Mouse (Mus musculus) limb, embryonic 13.5 days (tissue): ENCODE data around the gene Def6. TPM values are rescaled to one million over a fixed set of nuclear protein-coding genes. Genes with fewer than 3 reads are reported as not detected.

ENCODE experiments used
- ATAC-seq: fragments of 200-750 bp; cut with Nextera tagmentation; 2 replicates; pipeline ENCODE4 v1.8.0; 2017; ENCODE audit warnings: low read depth, moderate number of reproducible peaks, moderate TSS enrichment; ENCODE audit not compliant: low FRiP score
- H3K27ac ChIP-seq: fragments of 300-500 bp; sonication (generic); 2 replicates; pipeline ENCODE4 v1.5.1; 2015; ENCODE audit warnings: inconsistent platforms, mild to moderate bottlenecking, moderate library complexity
- H3K27me3 ChIP-seq: fragments of 300-500 bp; sonication (generic); 2 replicates; pipeline ENCODE4 v1.6.1; 2015; ENCODE audit warnings: mild to moderate bottlenecking, inconsistent platforms
- H3K36me3 ChIP-seq: fragments of 300-500 bp; sonication (generic); 2 replicates; pipeline ENCODE4 v1.6.1; 2015; ENCODE audit warnings: inconsistent platforms, mild to moderate bottlenecking, moderate library complexity
- H3K4me1 ChIP-seq: fragments of 300-500 bp; sonication (generic); 2 replicates; pipeline ENCODE4 v1.6.1; 2015; ENCODE audit warnings: inconsistent platforms
- H3K4me2 ChIP-seq: fragments of 300-500 bp; sonication (generic); replicated peaks from 2 replicates; pipeline ENCODE4 v1.6.1; 2015; ENCODE audit warnings: inconsistent platforms, mild to moderate bottlenecking, moderate library complexity
- H3K4me3 ChIP-seq: fragments of 300-500 bp; sonication (generic); 2 replicates; pipeline ENCODE4 v1.5.1; 2015; ENCODE audit warnings: moderate library complexity, mild to moderate bottlenecking, inconsistent platforms
- H3K9ac ChIP-seq: fragments of 300-500 bp; sonication (generic); 2 replicates; pipeline ENCODE4 v1.6.1; 2015; ENCODE audit warnings: mild to moderate bottlenecking, inconsistent platforms
- H3K9me3 ChIP-seq: fragments of 300-500 bp; sonication (generic); 2 replicates; pipeline ENCODE4 v1.6.1; 2016; ENCODE audit warnings: inconsistent platforms
- WGBS: fragments of 180-500 bp; shearing (Covaris S2); methylation state at CpG from one replicate; pipeline ENCODE4 v1.1.7; 2015; 5-methylcytosine and 5-hydroxymethylcytosine counted together
- polyA plus RNA-seq: library from polyadenylated mRNA; unstranded; fragments of >200 nt; fragmentation: Nextera tagmentation; extraction: Ambion mirVana; gene quantifications from 2 replicates; pipeline ENCODE4 v1.2.1, GENCODE M21; 2015

The Def6 gene
- 10.8 and 12.1 TPM in 2 replicates for polyA plus RNA-seq

DNA sequence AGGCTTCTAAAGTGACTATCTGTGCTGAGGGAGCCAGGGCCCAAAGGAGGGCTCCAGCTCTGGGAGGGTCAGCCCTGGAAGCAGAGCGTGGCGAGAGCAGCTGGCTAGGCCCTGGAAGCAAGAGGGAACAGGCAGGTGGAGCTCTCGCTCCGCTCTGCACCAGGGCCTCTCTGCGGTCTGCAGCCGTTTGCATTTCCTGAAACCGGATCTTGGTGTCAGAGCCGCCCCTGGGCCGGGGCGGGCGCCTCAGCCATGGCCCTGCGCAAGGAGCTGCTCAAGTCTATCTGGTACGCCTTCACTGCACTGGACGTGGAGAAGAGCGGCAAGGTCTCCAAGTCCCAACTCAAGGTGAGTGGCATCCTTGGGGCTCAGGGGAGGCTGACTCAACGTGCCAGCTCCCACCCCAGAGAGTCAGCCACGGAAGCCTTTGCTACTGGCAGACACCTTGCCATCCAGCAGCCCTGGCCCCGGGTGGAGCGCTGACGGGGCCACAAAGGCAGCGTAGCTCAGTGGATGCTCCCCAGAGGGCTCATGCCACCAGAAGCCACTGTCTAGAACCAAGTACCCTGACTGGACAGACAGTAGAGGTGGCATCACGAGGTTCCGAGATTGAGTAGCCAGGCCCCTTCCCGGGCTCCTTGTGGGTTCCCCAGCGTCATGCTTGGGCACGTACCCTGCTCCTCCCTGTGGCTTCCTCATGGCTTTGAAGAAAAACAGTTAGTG, at the start of gene Def6:
TSS of gene Def6 (plus strand) at position 188 of the 723 bp plus-strand sequence.
- 19% methylated on average over 26 of the region's 26 CpGs for WGBS

DNA sequence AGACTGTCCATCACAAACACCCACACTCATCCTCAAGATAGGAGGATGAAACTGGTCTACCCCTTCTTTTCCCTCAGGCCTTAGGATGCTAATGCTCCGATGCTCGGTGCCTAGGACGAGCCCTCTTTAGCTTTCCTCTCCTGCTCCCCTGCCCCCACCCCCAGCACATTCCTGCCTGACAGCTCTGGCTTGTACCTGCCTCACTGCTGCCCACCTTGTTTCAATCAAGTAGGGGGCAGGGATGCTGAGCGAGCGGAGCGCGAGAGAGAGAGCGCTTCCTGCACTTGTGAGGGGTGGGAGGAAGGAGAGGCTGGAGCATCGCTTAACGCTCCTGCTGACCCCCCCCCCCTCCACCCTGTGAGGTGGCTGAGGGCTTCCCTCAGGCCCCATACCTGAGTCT, 47.2 kb upstream of the Def6 start:
- Histone ChIP-seq H3K9ac (no peak overlapping the region), H3K36me3 (peaks cover 73% of the 10 kb centered on the region), H3K27ac (peak overlapping the region; percentile 22; the same call in 1 of the 2 replicates), H3K4me3 (no peak overlapping the region), H3K27me3 (0 out of 2 replicates have a peak, but pooled peaks cover 6% of the 10 kb centered on the region), H3K9me3 (no peaks in the 10 kb centered on the region), H3K4me1 (peaks cover 54% of the 10 kb centered on the region), H3K4me2 (peak overlapping the region; percentile 36)
- peak; percentile 8; the same call in 1 of the 2 replicates for ATAC-seq
- WGBS: 6% methylated on average over 10 of the region's 10 CpGs

More for the DNA sequence above, at the start of gene Def6:
- peaks cover 29% of the 10 kb centered on the region for H3K4me1 ChIP-seq
- peak within 1 kb of the TSS; percentile 72 for H3K9ac ChIP-seq
- peaks cover 22% of the 10 kb centered on the region for H3K36me3 ChIP-seq
- H3K4me3 ChIP-seq: peak within 1 kb of the TSS; percentile 46
- peak; percentile 90 for ATAC-seq
- H3K9me3 ChIP-seq: no peaks in the 10 kb centered on the region
- H3K27me3 ChIP-seq: no peaks in the 10 kb centered on the region
- H3K4me2 ChIP-seq: peak within 1 kb of the TSS; percentile 75
- peak within 1 kb of the TSS; percentile 87 for H3K27ac ChIP-seq

DNA sequence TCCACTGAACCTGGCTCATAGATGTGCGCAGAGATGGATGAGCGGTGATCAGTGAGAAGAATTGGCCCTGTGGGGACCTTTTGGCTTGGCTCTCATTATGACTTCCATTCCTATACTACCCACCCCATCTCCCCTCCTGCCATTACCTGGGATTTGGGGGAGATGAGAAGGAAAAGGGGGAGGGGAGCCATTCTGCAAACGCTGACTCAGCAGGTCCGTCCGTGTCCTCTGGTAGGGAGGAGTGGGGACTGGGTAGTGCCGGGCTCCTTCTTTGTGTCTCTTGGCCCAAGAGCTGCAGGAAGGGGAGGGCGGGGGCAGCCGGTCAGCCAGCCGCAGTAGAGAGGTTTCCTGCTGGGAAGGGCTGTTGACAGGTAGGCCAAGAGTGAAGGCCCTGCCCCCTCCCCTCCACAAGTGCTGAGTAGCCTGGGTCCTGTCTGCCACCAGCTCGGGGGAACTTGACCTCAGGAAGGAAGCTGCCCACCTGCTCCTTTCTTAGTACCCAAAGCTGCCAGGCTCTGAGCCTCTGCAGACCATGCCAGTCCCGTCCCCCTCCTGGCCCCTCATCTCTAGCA, 46.2 kb upstream of the Def6 start:
- Histone ChIP-seq H3K4me3 (no peak overlapping the region), H3K36me3 (peaks cover 73% of the 10 kb centered on the region), H3K4me1 (peaks cover 54% of the 10 kb centered on the region), H3K9me3 (no peaks in the 10 kb centered on the region), H3K9ac (no peak overlapping the region), H3K4me2 (no peak overlapping the region; the same call in 1 of the 2 replicates), H3K27me3 (0 out of 2 replicates have a peak, but pooled peaks cover 6% of the 10 kb centered on the region), H3K27ac (no peak overlapping the region)
- WGBS: 32% methylated on average over 10 of the region's 11 CpGs
- no peak for ATAC-seq

DNA sequence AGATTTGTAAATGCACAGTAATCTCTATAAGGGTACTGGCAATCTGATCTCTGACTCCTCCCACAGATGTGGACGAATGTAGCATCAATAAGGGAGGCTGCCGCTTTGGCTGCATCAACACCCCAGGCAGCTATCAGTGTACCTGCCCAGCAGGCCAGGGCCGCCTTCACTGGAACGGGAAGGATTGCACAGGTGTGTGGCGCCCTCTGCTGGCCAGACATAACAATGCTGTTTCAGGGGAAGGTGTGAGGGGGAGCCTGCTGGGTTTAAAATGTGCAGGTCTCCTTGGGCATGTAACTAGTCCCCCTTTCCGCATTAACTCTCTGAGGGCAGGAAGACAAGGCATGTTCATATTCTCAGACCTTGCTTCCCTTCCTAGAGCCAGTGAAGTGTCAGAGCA, 43.9 kb upstream of the Def6 start:
- H3K9ac ChIP-seq: no peak overlapping the region
- H3K9me3 ChIP-seq: no peaks in the 10 kb centered on the region
- peaks cover 35% of the 10 kb centered on the region for H3K4me1 ChIP-seq
- no peak overlapping the region for H3K4me2 ChIP-seq
- no peak for ATAC-seq
- H3K4me3 ChIP-seq: no peak overlapping the region
- 0 out of 2 replicates have a peak, but pooled peaks cover 6% of the 10 kb centered on the region for H3K27me3 ChIP-seq
- H3K27ac ChIP-seq: no peak overlapping the region
- WGBS: 13% methylated on average over 6 of the region's 6 CpGs
- peaks cover 80% of the 10 kb centered on the region for H3K36me3 ChIP-seq

DNA sequence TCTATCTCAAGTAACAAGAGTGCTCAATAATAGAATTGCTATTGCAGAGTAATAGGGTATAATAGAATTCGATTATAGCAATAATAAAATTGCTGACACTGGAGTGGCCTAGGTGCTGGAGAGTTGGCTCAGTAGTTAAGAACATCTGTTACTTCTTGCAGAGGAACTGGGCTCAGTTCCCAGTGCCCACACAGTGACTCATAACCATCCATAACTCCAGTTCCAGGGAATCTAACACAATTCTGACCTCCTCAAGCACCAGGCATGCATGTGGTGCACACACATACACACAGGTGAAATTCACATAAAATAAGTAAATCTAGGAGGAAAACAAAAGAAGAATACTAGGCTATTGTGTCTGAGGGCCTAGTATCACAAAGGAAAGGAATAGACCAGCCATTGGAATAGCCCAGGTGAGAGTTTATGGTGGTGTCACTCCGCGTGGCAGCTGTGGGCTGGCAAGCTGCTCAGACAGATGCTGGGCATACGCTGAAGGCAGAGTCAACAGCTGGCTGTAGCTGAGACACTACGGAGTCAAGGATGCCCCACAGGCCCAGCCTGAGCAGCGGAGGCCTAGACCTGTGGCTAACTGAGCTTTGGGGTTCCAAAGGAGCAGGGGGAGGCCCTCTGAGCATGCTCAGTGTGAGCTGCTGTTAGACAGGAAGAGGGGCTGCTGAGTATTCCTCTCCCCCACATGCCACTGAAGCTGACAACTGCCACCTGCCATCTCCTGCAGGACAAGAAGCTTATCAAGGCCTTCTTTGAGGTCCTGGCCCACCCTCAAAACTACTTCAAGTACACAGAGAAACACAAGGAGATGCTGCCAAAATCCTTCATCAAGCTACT, 36.9 kb upstream of the Def6 start:
- H3K4me2 ChIP-seq: no peak overlapping the region
- no peaks in the 10 kb centered on the region for H3K27me3 ChIP-seq
- H3K9me3 ChIP-seq: no peaks in the 10 kb centered on the region
- peaks cover 30% of the 10 kb centered on the region for H3K4me1 ChIP-seq
- no peak for ATAC-seq
- H3K36me3 ChIP-seq: peaks cover 55% of the 10 kb centered on the region
- no peak overlapping the region for H3K4me3 ChIP-seq
- WGBS: 77% methylated on average over 6 of the region's 6 CpGs
- H3K9ac ChIP-seq: no peak overlapping the region; the same call in 1 of the 2 replicates
- H3K27ac ChIP-seq: peak overlapping the region; percentile 22; the same call in 1 of the 2 replicates

DNA sequence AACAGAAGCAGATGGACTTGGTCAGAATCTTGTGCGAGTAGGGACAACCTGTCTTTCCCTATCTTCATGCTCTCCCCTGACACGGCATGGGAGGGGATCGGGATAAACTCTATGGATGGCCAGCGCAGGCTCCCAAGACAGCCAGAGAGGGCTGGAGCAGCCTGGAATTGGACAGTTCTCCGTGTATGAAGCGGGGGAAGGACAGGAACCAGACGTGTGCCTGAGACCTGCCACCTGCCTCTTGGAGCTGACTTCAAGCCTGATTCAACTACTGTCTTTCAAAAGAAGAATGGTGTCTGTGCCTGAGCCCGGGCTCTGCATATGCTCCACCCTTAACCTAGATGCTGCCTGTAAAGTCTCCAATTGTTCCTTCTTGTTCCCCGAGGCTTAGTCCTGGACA, 34.9 kb upstream of the Def6 start:
- Histone ChIP-seq H3K4me2 (no peak overlapping the region), H3K9me3 (no peaks in the 10 kb centered on the region), H3K9ac (peak overlapping the region; percentile 43; the same call in 1 of the 2 replicates), H3K27ac (no peak overlapping the region), H3K4me1 (peaks cover 41% of the 10 kb centered on the region), H3K27me3 (no peaks in the 10 kb centered on the region), H3K36me3 (peaks cover 35% of the 10 kb centered on the region), H3K4me3 (no peak overlapping the region)
- 63% methylated on average over 9 of the region's 9 CpGs for WGBS
- ATAC-seq: no peak

DNA sequence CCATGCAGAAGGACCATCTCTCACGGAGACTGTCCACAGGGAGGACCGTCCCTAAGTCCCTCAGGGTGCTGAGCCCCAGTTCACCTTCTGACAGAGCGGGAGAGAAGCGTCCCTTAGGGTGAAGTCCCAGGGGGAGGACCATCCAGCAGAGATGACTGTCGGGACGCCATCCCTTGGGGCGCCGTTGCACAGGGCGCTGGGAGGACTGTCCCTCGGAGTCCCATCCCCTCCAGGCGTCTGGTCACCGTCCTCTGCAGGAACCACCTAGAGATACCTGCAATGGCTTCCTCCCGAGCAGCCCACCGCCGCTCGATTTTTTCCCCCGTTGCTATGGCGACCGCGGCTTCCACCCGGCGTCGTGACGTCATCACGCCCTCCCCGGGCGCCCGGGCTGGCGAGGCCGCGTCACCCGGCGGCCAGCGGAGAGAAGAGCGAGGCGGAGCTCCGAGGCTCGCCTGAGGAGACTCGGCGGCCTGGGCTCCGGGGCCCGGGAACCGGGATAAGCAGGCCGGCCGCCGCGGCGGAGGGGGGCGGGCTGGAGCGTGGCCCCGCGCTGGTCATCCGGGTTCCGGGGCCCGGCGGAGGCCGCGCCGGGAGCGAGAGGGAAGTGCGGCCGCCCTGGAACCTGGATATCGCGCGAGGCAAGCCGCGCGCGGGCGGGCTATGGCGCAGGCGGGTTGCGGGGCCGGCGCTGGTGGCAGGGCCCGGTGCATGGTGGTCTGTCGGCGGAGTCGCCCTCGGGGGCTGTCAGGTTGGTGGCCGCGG, 30.6 kb upstream of the Def6 start, which contains the start of gene Zfp523:
TSS of gene Zfp523 (plus strand) at position 355 of the 765 bp plus-strand sequence.
- H3K4me1 ChIP-seq: peaks cover 60% of the 10 kb centered on the region
- H3K36me3 ChIP-seq: peaks cover 3% of the 10 kb centered on the region; the same call in 1 of the 2 replicates
- H3K27me3 ChIP-seq: no peaks in the 10 kb centered on the region
- H3K4me2 ChIP-seq: peak within 1 kb of the TSS; percentile 98
- peak within 1 kb of the TSS; percentile 76 for H3K4me3 ChIP-seq
- no peaks in the 10 kb centered on the region for H3K9me3 ChIP-seq
- WGBS: under 1% methylated on average over 67 of the region's 82 CpGs
- peak; percentile 86 for ATAC-seq
- peak within 1 kb of the TSS; percentile 95 for H3K9ac ChIP-seq
- peak within 1 kb of the TSS; percentile 94 for H3K27ac ChIP-seq

DNA sequence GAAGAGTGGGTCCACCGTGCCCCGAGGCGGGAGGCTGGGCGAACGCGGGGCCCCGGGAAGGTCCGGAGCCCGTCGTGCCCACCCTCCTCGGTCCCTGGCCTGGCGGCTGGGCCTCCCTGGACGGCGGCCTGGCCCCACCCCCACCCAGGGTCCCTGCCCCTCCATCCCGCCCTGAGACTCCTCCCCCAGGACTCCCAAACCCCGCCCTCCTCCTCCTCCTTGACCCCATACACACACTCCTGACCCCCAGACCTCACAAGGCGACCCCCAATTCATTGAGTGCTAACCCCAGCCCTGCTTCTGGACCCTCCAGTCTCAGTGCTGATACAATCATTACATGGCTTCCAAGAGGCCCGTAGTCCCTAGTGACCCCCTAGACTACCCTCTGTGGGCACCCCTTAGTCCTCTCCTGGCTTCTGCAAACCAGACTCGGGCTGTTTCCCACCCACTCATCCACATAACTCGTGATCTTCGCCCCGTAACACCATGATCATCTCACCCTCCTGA, 30.0 kb upstream of the Def6 start:
- H3K27me3 ChIP-seq: no peaks in the 10 kb centered on the region
- peaks cover 57% of the 10 kb centered on the region for H3K4me1 ChIP-seq
- peak; percentile 72 for ATAC-seq
- peak overlapping the region; percentile 94 for H3K27ac ChIP-seq
- H3K36me3 ChIP-seq: peaks cover 3% of the 10 kb centered on the region; the same call in 1 of the 2 replicates
- H3K4me3 ChIP-seq: peak overlapping the region; percentile 76
- H3K9me3 ChIP-seq: no peaks in the 10 kb centered on the region
- WGBS: 11% methylated on average over 14 of the region's 22 CpGs
- H3K4me2 ChIP-seq: peak overlapping the region; percentile 98
- H3K9ac ChIP-seq: peak overlapping the region; percentile 95

DNA sequence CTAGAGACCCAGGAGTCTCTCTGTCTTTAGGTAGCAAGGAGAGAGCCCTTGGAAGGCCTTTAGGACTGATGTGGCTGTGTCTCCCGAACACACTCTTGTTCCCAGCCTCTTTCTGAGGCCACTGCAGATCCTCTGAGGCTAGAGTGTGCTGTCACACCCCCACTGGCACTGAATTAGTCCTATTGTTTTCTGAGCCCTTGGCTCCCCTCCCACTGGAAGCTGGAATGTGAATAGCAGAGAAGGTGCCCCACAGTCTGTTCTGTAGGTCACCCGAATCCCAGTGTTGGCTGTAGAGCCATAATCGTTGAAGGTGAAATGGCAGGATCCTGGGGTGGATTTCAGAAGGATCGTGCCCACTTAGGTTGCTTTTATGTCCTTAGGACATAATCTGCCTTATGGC, 27.2 kb upstream of the Def6 start:
- 70% methylated on average over 4 of the region's 4 CpGs for WGBS
- Histone ChIP-seq H3K4me1 (peaks cover 58% of the 10 kb centered on the region), H3K9ac (peak overlapping the region; percentile 8; the same call in 1 of the 2 replicates), H3K4me3 (no peak overlapping the region), H3K36me3 (peaks cover 3% of the 10 kb centered on the region; the same call in 1 of the 2 replicates), H3K9me3 (no peaks in the 10 kb centered on the region), H3K27ac (no peak overlapping the region), H3K27me3 (no peaks in the 10 kb centered on the region), H3K4me2 (no peak overlapping the region)
- no peak for ATAC-seq

DNA sequence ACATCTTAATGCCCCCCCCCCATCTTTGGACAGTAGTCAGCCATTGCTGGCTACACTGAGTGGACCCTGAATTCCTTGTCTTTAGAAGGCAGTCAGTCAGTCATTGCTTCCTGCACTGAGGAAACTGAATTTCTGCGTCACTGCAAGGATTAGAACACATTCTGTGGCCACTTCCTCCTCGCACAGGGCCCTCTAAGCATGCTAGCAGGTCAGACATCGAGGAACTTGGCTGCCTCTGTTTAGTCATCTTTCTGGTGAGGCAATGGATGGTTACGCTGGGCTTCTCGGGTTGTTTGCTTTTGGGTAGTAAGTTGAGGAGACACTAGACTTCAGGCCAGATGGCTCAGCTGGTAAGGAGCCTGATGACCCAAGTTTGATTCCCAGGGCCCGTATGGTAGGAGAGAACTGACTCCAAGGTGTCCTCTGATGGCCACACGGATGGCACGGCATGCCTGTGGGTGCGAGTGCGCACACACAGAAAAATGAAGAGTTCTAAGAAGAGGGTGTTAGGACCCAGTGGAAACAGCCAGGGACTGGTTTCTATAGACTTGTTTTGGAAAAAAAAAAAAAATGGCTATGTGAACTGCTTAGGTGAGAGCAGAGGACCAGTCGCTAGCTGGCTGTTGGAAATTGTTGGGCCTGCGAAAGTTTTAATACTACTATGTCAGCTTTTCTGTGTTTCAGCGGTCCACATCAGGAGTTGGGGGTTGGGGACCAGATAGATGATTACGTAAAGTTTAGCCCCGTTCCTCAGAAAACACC, 26.6 kb upstream of the Def6 start:
- no peaks in the 10 kb centered on the region for H3K9me3 ChIP-seq
- H3K4me1 ChIP-seq: peaks cover 52% of the 10 kb centered on the region
- no peak for ATAC-seq
- H3K36me3 ChIP-seq: peaks cover 3% of the 10 kb centered on the region; the same call in 1 of the 2 replicates
- H3K27me3 ChIP-seq: no peaks in the 10 kb centered on the region
- H3K4me3 ChIP-seq: no peak overlapping the region
- H3K27ac ChIP-seq: no peak overlapping the region
- no peak overlapping the region for H3K4me2 ChIP-seq
- 0 out of 2 replicates have a peak overlapping the region, but pooled peaks have one; percentile 8 for H3K9ac ChIP-seq
- WGBS: 82% methylated on average over 15 of the region's 15 CpGs
